Mouse (Mus musculus) hindbrain, postnatal 0 days (tissue): ENCODE data around the gene Parp16. TPM values are rescaled to one million over a fixed set of nuclear protein-coding genes. Genes with fewer than 3 reads are reported as not detected.

Experiments used
- ATAC-seq: fragments of 200-750 bp; cut with Nextera tagmentation; 2 replicates; pipeline ENCODE4 v1.8.0; 2017; ENCODE audit warnings: mild to moderate bottlenecking, moderate TSS enrichment, moderate library complexity
- DNase-seq: peaks from one replicate; pipeline ENCODE4 v3.0.0-alpha.2; 2015; ENCODE audit warnings: low spot score
- H3K27ac ChIP-seq: fragments of 300-500 bp; sonication (generic); 2 replicates; pipeline ENCODE4 v1.5.1; 2014; ENCODE audit warnings: mild to moderate bottlenecking
- H3K27me3 ChIP-seq: fragments of 300-500 bp; sonication (generic); 2 replicates; pipeline ENCODE4 v1.6.1; 2014; ENCODE audit warnings: low read length, mixed read lengths; ENCODE audit not compliant: insufficient read depth
- H3K36me3 ChIP-seq: fragments of 300-500 bp; sonication (generic); 2 replicates; pipeline ENCODE4 v1.6.1; 2014; ENCODE audit warnings: low read length, mixed read lengths; ENCODE audit not compliant: insufficient read depth
- H3K4me1 ChIP-seq: fragments of 300-500 bp; sonication (generic); 2 replicates; pipeline ENCODE4 v1.6.1; 2014; ENCODE audit warnings: antibody characterized with exemption, low read length, mixed read lengths; ENCODE audit not compliant: insufficient read depth
- H3K4me2 ChIP-seq: fragments of 300-500 bp; sonication (generic); 2 replicates; pipeline ENCODE4 v1.6.1; 2014; ENCODE audit warnings: low read depth, mild to moderate bottlenecking, low read length, moderate library complexity, mixed read lengths
- H3K4me3 ChIP-seq: fragments of 300-500 bp; sonication (generic); 2 replicates; pipeline ENCODE4 v1.5.1; 2014; ENCODE audit warnings: low read length
- H3K9ac ChIP-seq: fragments of 300-500 bp; sonication (generic); replicated peaks from 2 replicates; pipeline ENCODE4 v1.6.1; 2014; ENCODE audit warnings: mild to moderate bottlenecking, low read length, moderate library complexity, mixed read lengths
- H3K9me3 ChIP-seq: fragments of 300-500 bp; sonication (generic); 2 replicates; pipeline ENCODE4 v1.6.1; 2016; ENCODE audit warnings: low read length, mixed read lengths
- CTCF ChIP-seq: IDR thresholded peaks from 2 replicates; pipeline ENCODE4 v1.5.1; 2016; ENCODE audit warnings: antibody characterized with exemption, control low read depth, low read depth
- WGBS: fragments of 180-500 bp; shearing (Covaris S2); extraction: QIAGEN DNeasy Blood & Tissue Kit; methylation state at CpG from one replicate; pipeline ENCODE4 v1.1.7; 2014; 5-methylcytosine and 5-hydroxymethylcytosine counted together
- polyA plus RNA-seq: library from polyadenylated mRNA; unstranded; fragments of >200 nt; fragmentation: Nextera tagmentation; extraction: Ambion mirVana; gene quantifications from 2 replicates; pipeline ENCODE4 v1.2.1, GENCODE M21; 2015
- total RNA-seq: library from RNA; depleted of rRNA; stranded (reverse); fragments of >200 nt; gene quantifications from 2 replicates; pipeline ENCODE4 v1.2.3, GENCODE M21; 2014

Gene Parp16
- total and polyA plus RNA-seq, 2 experiments from 2014 or later: 5.9 to 6.7 TPM

DNA sequence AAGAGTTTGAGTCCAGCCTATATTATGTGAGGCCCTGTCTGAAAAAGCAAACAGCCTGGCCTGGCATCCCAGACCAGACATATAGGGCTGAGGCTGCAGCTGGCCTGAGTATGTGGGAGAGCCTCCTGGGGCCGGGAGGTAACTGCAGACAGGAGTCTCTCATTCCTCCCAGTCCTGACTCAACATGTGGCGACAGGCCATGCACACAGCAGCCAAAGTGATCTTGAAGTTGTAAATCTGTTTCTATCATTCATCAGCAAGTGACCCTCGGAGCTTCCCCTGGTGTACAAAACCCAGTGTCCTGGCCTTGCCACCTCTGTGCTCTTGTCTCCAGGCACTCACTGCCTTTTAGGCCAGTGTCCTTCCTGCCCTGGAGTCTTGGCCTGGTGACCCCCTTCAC lies 56.9 kb downstream of the Parp16 start:
- H3K9me3 ChIP-seq: no peaks in the 10 kb centered on the region
- no peaks in the 10 kb centered on the region for H3K36me3 ChIP-seq
- H3K9ac ChIP-seq: no peak overlapping the region
- H3K4me2 ChIP-seq: no peak overlapping the region
- no peaks in the 10 kb centered on the region for H3K4me1 ChIP-seq
- 83% methylated on average over 3 of the region's 3 CpGs for WGBS
- TF ChIP-seq CTCF: no peak
- H3K27ac ChIP-seq: no peak overlapping the region
- DNase-seq (no peak), ATAC-seq (no peak)
- no peaks in the 10 kb centered on the region for H3K27me3 ChIP-seq
- no peak overlapping the region for H3K4me3 ChIP-seq

- WGBS: 71% methylated on average over 11 of the region's 11 CpGs
- DNase-seq: no peak
- TF ChIP-seq CTCF: no peak
- Histone ChIP-seq H3K4me2 (no peak overlapping the region), H3K27me3 (no peaks in the 10 kb centered on the region), H3K4me1 (no peaks in the 10 kb centered on the region), H3K27ac (no peak overlapping the region), H3K4me3 (no peak overlapping the region), H3K36me3 (no peaks in the 10 kb centered on the region), H3K9ac (no peak overlapping the region), H3K9me3 (no peaks in the 10 kb centered on the region)
- no peak for ATAC-seq
Observed at GRCm38 (mm10) chr9:65255906-65256600, 60.9 kb downstream of the Parp16 start.

DNA sequence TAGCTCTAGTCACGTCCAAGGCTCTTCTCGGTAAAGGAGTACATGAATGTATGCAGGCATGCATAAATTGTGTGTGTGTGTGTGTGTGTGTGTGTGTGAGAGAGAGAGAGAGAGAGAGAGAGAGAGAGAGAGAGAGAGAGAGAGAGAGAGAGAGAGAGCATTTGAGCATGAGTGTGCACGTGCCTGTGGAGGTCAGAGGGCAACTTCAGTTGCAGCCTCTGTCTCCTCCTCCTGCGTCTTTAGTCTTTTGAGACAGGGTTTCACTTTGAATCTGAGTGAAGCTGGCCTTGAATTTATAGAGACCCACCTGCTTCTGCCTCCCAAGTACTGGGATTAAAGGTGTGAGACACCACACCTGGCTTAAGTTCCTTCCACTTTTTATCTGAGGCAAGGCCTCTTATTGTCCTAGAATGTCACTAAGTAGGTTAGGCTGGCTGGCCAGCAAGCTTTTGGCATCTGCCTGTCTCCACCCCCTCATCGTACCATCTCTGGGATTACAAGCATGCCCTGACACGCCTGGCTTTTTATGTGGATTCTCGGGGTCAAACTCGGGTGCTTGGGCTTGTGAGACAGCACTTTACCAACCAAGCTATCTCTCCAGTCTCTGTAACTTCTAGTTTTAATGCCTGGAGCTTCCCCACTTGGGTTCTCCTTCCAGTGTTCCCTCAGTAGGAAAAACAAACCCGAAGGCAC lies 62.2 kb downstream of the Parp16 start:
- no peak for DNase-seq
- no peak for TF ChIP-seq CTCF
- H3K4me2 ChIP-seq: no peak overlapping the region
- H3K4me3 ChIP-seq: no peak overlapping the region
- H3K36me3 ChIP-seq: no peaks in the 10 kb centered on the region
- no peak overlapping the region for H3K27ac ChIP-seq
- no peaks in the 10 kb centered on the region for H3K9me3 ChIP-seq
- H3K4me1 ChIP-seq: no peaks in the 10 kb centered on the region
- no peak overlapping the region for H3K9ac ChIP-seq
- no peaks in the 10 kb centered on the region for H3K27me3 ChIP-seq
- WGBS: 70% methylated on average over 9 of the region's 9 CpGs
- ATAC-seq: no peak

DNA sequence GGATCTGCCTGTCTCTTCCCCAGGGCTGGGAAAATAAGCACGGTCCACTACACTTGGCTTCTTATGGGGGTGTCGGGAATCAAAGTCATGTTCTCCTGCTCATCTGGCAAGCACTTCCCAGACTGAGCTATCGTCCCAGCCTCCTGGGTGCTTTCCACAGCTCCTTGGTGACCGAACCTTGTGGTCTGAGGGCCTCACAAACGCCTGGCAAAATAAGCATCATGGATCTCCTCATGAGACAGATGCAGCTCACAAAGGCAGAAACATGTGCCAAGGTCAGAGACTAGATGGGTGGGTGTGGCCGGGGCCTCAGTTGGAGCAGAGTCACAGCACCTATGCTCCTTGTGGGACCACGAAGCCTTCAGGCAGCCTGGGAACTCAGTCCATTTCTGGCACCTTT lies 64.2 kb downstream of the Parp16 start:
- Histone ChIP-seq H3K9me3 (no peaks in the 10 kb centered on the region), H3K4me3 (no peak overlapping the region), H3K9ac (no peak overlapping the region), H3K27ac (no peak overlapping the region), H3K27me3 (no peaks in the 10 kb centered on the region), H3K36me3 (no peaks in the 10 kb centered on the region), H3K4me2 (no peak overlapping the region), H3K4me1 (no peaks in the 10 kb centered on the region)
- no peak for ATAC-seq
- 58% methylated on average over 7 of the region's 7 CpGs for WGBS
- no peak for DNase-seq
- TF ChIP-seq CTCF: no peak

- no peak overlapping the region for H3K9ac ChIP-seq
- H3K27me3 ChIP-seq: no peaks in the 10 kb centered on the region
- no peak overlapping the region for H3K4me3 ChIP-seq
- 63% methylated on average over 2 of the region's 2 CpGs for WGBS
- no peak overlapping the region for H3K4me2 ChIP-seq
- H3K27ac ChIP-seq: no peak overlapping the region
- no peaks in the 10 kb centered on the region for H3K9me3 ChIP-seq
- DNase-seq: no peak
- no peaks in the 10 kb centered on the region for H3K4me1 ChIP-seq
- TF ChIP-seq CTCF: no peak
- no peak for ATAC-seq
- H3K36me3 ChIP-seq: no peaks in the 10 kb centered on the region
Observed at GRCm38 (mm10) chr9:65261591-65262230, 66.6 kb downstream of the Parp16 start.

GRCm38 (mm10) chr9:65262641-65263120 lies 67.5 kb downstream of the Parp16 start:
- DNase-seq (no peak), ATAC-seq (no peak)
- no peaks in the 10 kb centered on the region for H3K9me3 ChIP-seq
- no peaks in the 10 kb centered on the region for H3K4me1 ChIP-seq
- H3K27ac ChIP-seq: no peak overlapping the region
- WGBS: 91% methylated on average over 3 of the region's 3 CpGs
- H3K4me2 ChIP-seq: no peak overlapping the region
- no peak for TF ChIP-seq CTCF
- no peak overlapping the region for H3K9ac ChIP-seq
- H3K27me3 ChIP-seq: no peaks in the 10 kb centered on the region
- H3K4me3 ChIP-seq: no peak overlapping the region
- no peaks in the 10 kb centered on the region for H3K36me3 ChIP-seq
